8 mouse cellular contexts compared by ENCODE assay signal in genomic region chr6:91514737-91515362, GRCm38 (mm10). TPM values are rescaled to one million over a fixed set of nuclear protein-coding genes. Genes with fewer than 3 reads are reported as not detected.
A peak's percentile ranks its signal among the peaks of the same experiment; 100 is the strongest.
DNase-seq lines count a peak whose midpoint lies in the region; ATAC-seq and TF ChIP-seq lines count a peak whose summit lies in the region.

No protein-coding gene starts in this region.

- peak overlapping the region; percentile 97 for H3K4me2 ChIP-seq in intestine, postnatal 0 days (replicated peaks; ENCODE audit: low read depth)
- H3K4me2 ChIP-seq in neural tube, embryonic 11.5 days (ENCODE audit: low read depth) = peak overlapping the region; percentile 77

- no peak for DNase-seq in lung, adult 2 months
- DNase-seq in lung, adult 18-20 months = no peak
- DNase-seq in neural tube, embryonic 11.5 days (ENCODE audit: low spot score) = no peak
- DNase-seq in cerebellum, postnatal 14 days = no peak
- DNase-seq in gastrocnemius, postnatal 4 days (ENCODE audit: low spot score in 2 of 2) = no peak
- DNase-seq in left cerebral cortex, adult 8-10 months (ENCODE audit: low spot score in 2 of 2) = no peak

- ATAC-seq in intestine, postnatal 0 days = peak; percentile 1; the same call in 1 of the 2 replicates
- no peak for ATAC-seq in neural tube, embryonic 11.5 days (ENCODE audit: insufficient read depth, low FRiP score, low TSS enrichment)

- peak overlapping the region; percentile 89 for H3K9ac ChIP-seq in intestine, postnatal 0 days (ENCODE audit: low read depth, low read length)
- peak overlapping the region; percentile 84 for H3K9ac ChIP-seq in neural tube, embryonic 11.5 days (ENCODE audit: low read length)

- peaks cover 26% of the 10 kb centered on the region for H3K36me3 ChIP-seq in intestine, postnatal 0 days (ENCODE audit: control insufficient read depth, insufficient read depth)
- H3K36me3 ChIP-seq in neural tube, embryonic 11.5 days (ENCODE audit: control insufficient read depth, insufficient read depth, low read length) = peaks cover 4% of the 10 kb centered on the region; the same call in 1 of the 2 replicates

- TF ChIP-seq POLR2A in lung, adult 2 months (IDR thresholded peaks at IDR 0.05; ENCODE audit: borderline replicate concordance, extremely low read depth, low read depth, low read length) = no peak
- no peak for TF ChIP-seq POLR2A in cortical plate, adult 2 months (IDR thresholded peaks at IDR 0.05; ENCODE audit: extremely low read depth, insufficient read depth, low read length)

- H3K4me1 ChIP-seq in lung, adult 2 months (ENCODE audit: control insufficient read depth, insufficient read depth, low read length) = peaks cover 8% of the 10 kb centered on the region
- peaks cover 8% of the 10 kb centered on the region; the same call in 1 of the 2 replicates for H3K4me1 ChIP-seq in cortical plate, adult 2 months (ENCODE audit: control insufficient read depth, insufficient read depth, low read length)
- peaks cover 10% of the 10 kb centered on the region; the same call in 1 of the 2 replicates for H3K4me1 ChIP-seq in intestine, postnatal 0 days (replicated peaks; ENCODE audit: control insufficient read depth, insufficient read depth, low read length)
- H3K4me1 ChIP-seq in neural tube, embryonic 11.5 days (ENCODE audit: control insufficient read depth, insufficient read depth, low read length) = peaks cover 9% of the 10 kb centered on the region; the same call in 1 of the 2 replicates

- TF ChIP-seq CTCF in lung, adult 2 months (IDR thresholded peaks at IDR 0.05; ENCODE audit: insufficient read depth, low read length) = no peak
- TF ChIP-seq CTCF in cortical plate, adult 2 months (IDR thresholded peaks at IDR 0.05; ENCODE audit: extremely low read depth, insufficient read depth, low read length) = no peak
- TF ChIP-seq CTCF in intestine, postnatal 0 days (IDR thresholded peaks at IDR 0.05; ENCODE audit: low read depth) = no peak

- H3K9me3 ChIP-seq in intestine, postnatal 0 days (ENCODE audit: control insufficient read depth) = no peaks in the 10 kb centered on the region
- no peaks in the 10 kb centered on the region for H3K9me3 ChIP-seq in neural tube, embryonic 11.5 days (ENCODE audit: control insufficient read depth, low read length)

- H3K4me3 ChIP-seq in lung, adult 2 months (replicated peaks; ENCODE audit: extremely low read depth, low read depth, low read length) = peak overlapping the region; percentile 78
- peak overlapping the region; percentile 70 for H3K4me3 ChIP-seq in cortical plate, adult 2 months (ENCODE audit: insufficient read depth, low read length)
- peak overlapping the region; percentile 93 for H3K4me3 ChIP-seq in intestine, postnatal 0 days (ENCODE audit: low read depth, low read length)
- H3K4me3 ChIP-seq in neural tube, embryonic 11.5 days (ENCODE audit: low read depth, low read length) = peak overlapping the region; percentile 72

- WGBS in lung, adult 2 months = 16% methylated on average over 10 of the region's 10 CpGs
- 23% methylated on average over 10 of the region's 10 CpGs for WGBS in intestine, postnatal 0 days
- whole genome bisulfite sequencing in neural tube, embryonic 11.5 days = 32% methylated on average over 10 of the region's 10 CpGs

- no peak overlapping the region for H3K27ac ChIP-seq in cortical plate, adult 2 months (ENCODE audit: insufficient read depth, low read length)
- H3K27ac ChIP-seq in intestine, postnatal 0 days (ENCODE audit: low read depth, low read length) = 0 out of 2 replicates have a peak overlapping the region, but pooled peaks have one; percentile 60
- no peak overlapping the region for H3K27ac ChIP-seq in neural tube, embryonic 11.5 days (ENCODE audit: low read depth, low read length)

- no peaks in the 10 kb centered on the region for H3K27me3 ChIP-seq in intestine, postnatal 0 days (replicated peaks; ENCODE audit: control insufficient read depth, insufficient read depth, low read length)
- no peaks in the 10 kb centered on the region for H3K27me3 ChIP-seq in neural tube, embryonic 11.5 days (ENCODE audit: control insufficient read depth, insufficient read depth, low read length)

RNA-seq across cellular contexts. Expression of gene Xpc, which starts 0.8 kb away (rescaled TPM):
- 12.4 and 17.3 TPM in 2 replicates for polyA plus RNA-seq in lung, adult 2 months (2012; rRNA removed)
- 12.5 and 13.6 TPM in 2 replicates for polyA plus RNA-seq in cortical plate, adult 2 months (2012; rRNA removed)
- polyA plus RNA-seq in intestine, postnatal 0 days (2015; fragmentation: Nextera tagmentation; extraction: Ambion mirVana) = 9.1 and 10.2 TPM in 2 replicates
- 22.2 and 23.9 TPM in 2 replicates for polyA plus RNA-seq in neural tube, embryonic 11.5 days (2014; fragmentation: Nextera tagmentation; extraction: Ambion mirVana)
- total RNA-seq in gastrocnemius, postnatal 4 days (2021) = 10 to 100 TPM in 1 of 2 experiments, 1 to 10 TPM in 1; 7.8 to 10.7 TPM
- 10 to 100 TPM; 14.1 to 18.5 (median 17.1) TPM for total RNA-seq in left cerebral cortex, adult 8-10 months (2022)

RNA-seq across cellular contexts. Expression of gene Lsm3, which starts 0.9 kb away (rescaled TPM):
- polyA plus RNA-seq in lung, adult 2 months (2012; rRNA removed) = 7.7 and 10.8 TPM in 2 replicates
- polyA plus RNA-seq in cortical plate, adult 2 months (2012; rRNA removed) = 56.9 and 60.7 TPM in 2 replicates
- 133 and 139 TPM in 2 replicates for polyA plus RNA-seq in intestine, postnatal 0 days (2015; fragmentation: Nextera tagmentation; extraction: Ambion mirVana)
- 292 and 313 TPM in 2 replicates for polyA plus RNA-seq in neural tube, embryonic 11.5 days (2014; fragmentation: Nextera tagmentation; extraction: Ambion mirVana)
- total RNA-seq in gastrocnemius, postnatal 4 days (2021) = 10 to 100 TPM; 64.6 to 68.3 TPM
- total RNA-seq in left cerebral cortex, adult 8-10 months (2022) = 10 to 100 TPM; 35.0 to 42.5 (median 36.8) TPM

RNA-seq across cellular contexts. Expression of gene Tmem43, which starts 41.3 kb away (rescaled TPM):
- polyA plus RNA-seq in lung, adult 2 months (2012; rRNA removed) = 65.2 and 79.5 TPM in 2 replicates
- 30.8 and 33.3 TPM in 2 replicates for polyA plus RNA-seq in cortical plate, adult 2 months (2012; rRNA removed)
- 22.0 and 22.4 TPM in 2 replicates for polyA plus RNA-seq in intestine, postnatal 0 days (2015; fragmentation: Nextera tagmentation; extraction: Ambion mirVana)
- 56.8 and 60.9 TPM in 2 replicates for polyA plus RNA-seq in neural tube, embryonic 11.5 days (2014; fragmentation: Nextera tagmentation; extraction: Ambion mirVana)
- 10 to 100 TPM; 39.1 to 44.9 TPM for total RNA-seq in gastrocnemius, postnatal 4 days (2021)
- total RNA-seq in left cerebral cortex, adult 8-10 months (2022) = 10 to 100 TPM; 27.9 to 34.0 (median 29.9) TPM

RNA-seq across cellular contexts. Expression of gene Chchd4, which starts 41.5 kb away (rescaled TPM):
- polyA plus RNA-seq in lung, adult 2 months (2012; rRNA removed) = 3.5 and 4.4 TPM in 2 replicates
- polyA plus RNA-seq in cortical plate, adult 2 months (2012; rRNA removed) = 16.8 and 18.6 TPM in 2 replicates
- polyA plus RNA-seq in intestine, postnatal 0 days (2015; fragmentation: Nextera tagmentation; extraction: Ambion mirVana) = 25.5 and 27.0 TPM in 2 replicates
- 26.6 and 26.8 TPM in 2 replicates for polyA plus RNA-seq in neural tube, embryonic 11.5 days (2014; fragmentation: Nextera tagmentation; extraction: Ambion mirVana)
- 10 to 100 TPM; 11.3 to 11.8 TPM for total RNA-seq in gastrocnemius, postnatal 4 days (2021)
- 10 to 100 TPM; 20.6 to 22.3 (median 21.4) TPM for total RNA-seq in left cerebral cortex, adult 8-10 months (2022)
